Mouse (Mus musculus) hindbrain, embryonic 13.5 days (tissue): Measurements from ENCODE around the gene H2al2c. TPM values are rescaled to one million over a fixed set of nuclear protein-coding genes. Genes with fewer than 3 reads are reported as not detected.
"Not testable (repeated sequence)": the region's sequence is repeated elsewhere in the genome, so short reads cannot be mapped to it uniquely, and the experiment has no call there.

Experiments used
- ATAC-seq: fragments of 200-750 bp; cut with Nextera tagmentation; 2 replicates; pipeline ENCODE4 v1.8.0; 2017; ENCODE audit warnings: moderate TSS enrichment; ENCODE audit not compliant: low FRiP score
- H3K27ac ChIP-seq: fragments of 300-500 bp; sonication (generic); 2 replicates; pipeline ENCODE4 v1.5.1; 2015; ENCODE audit warnings: inconsistent platforms, mild to moderate bottlenecking, moderate library complexity
- H3K27me3 ChIP-seq: fragments of 300-500 bp; sonication (generic); 2 replicates; pipeline ENCODE4 v1.6.1; 2015; ENCODE audit warnings: mild to moderate bottlenecking, inconsistent platforms
- H3K36me3 ChIP-seq: fragments of 300-500 bp; sonication (generic); 2 replicates; pipeline ENCODE4 v1.6.1; 2015; ENCODE audit warnings: mild to moderate bottlenecking, inconsistent platforms
- H3K4me1 ChIP-seq: fragments of 300-500 bp; sonication (generic); replicated peaks from 2 replicates; pipeline ENCODE4 v1.6.1; 2015; ENCODE audit warnings: inconsistent platforms
- H3K4me2 ChIP-seq: fragments of 300-500 bp; sonication (generic); 2 replicates; pipeline ENCODE4 v1.6.1; 2015; ENCODE audit warnings: inconsistent platforms, mild to moderate bottlenecking, moderate library complexity
- H3K4me3 ChIP-seq: fragments of 300-500 bp; sonication (generic); 2 replicates; pipeline ENCODE4 v1.5.1; 2015; ENCODE audit warnings: mild to moderate bottlenecking, inconsistent platforms
- H3K9ac ChIP-seq: fragments of 300-500 bp; sonication (generic); 2 replicates; pipeline ENCODE4 v1.6.1; 2015; ENCODE audit warnings: mild to moderate bottlenecking, inconsistent platforms
- H3K9me3 ChIP-seq: fragments of 300-500 bp; sonication (generic); 2 replicates; pipeline ENCODE4 v1.6.1; 2016; ENCODE audit warnings: inconsistent platforms
- WGBS: fragments of 180-500 bp; shearing (Covaris S2); methylation state at CpG from one replicate; pipeline ENCODE4 v1.1.7; 2015; 5-methylcytosine and 5-hydroxymethylcytosine counted together
- polyA plus RNA-seq: library from polyadenylated mRNA; unstranded; fragments of >200 nt; fragmentation: Nextera tagmentation; extraction: Ambion mirVana; gene quantifications from 2 replicates; pipeline ENCODE4 v1.2.1, GENCODE M21; 2015

H2al2c gene
- polyA plus RNA-seq: not detected in 2 replicates

- not testable (repeated sequence) for H3K4me3 ChIP-seq, H3K9me3 ChIP-seq, H3K4me2 ChIP-seq, H3K4me1 ChIP-seq, H3K27ac ChIP-seq, H3K9ac ChIP-seq, ATAC-seq, H3K36me3 ChIP-seq, H3K27me3 ChIP-seq
- no CpG with 5 or more reads among the region's 4 CpGs for WGBS
These were observed at the start of gene H2al2c for GRCm38 (mm10) chrY:2598799-2599198. H2al2c (plus strand) TSS chrY:2599099.

Other genes with a start within 250 kb of the H2al2c start
- not detected in 2 replicates for gene Sry, start 64.6 kb downstream of the H2al2c start, polyA plus RNA-seq
- gene H2al2b, start 121.6 kb downstream of the H2al2c start, polyA plus RNA-seq: not detected in 2 replicates
- gene Gm4064, start 197.1 kb downstream of the H2al2c start, polyA plus RNA-seq: not detected in 2 replicates
- gene Rbmy, start 231.6 kb downstream of the H2al2c start, polyA plus RNA-seq: not detected in 2 replicates
- 0.16 TPM in 1 of 2 replicates, not detected in the other for gene Gm10256, start 231.6 kb downstream of the H2al2c start, polyA plus RNA-seq